Mouse (Mus musculus): Measurements from ENCODE around the gene 5730480H06Rik. TPM values are rescaled to one million over a fixed set of nuclear protein-coding genes. Genes with fewer than 3 reads are reported as not detected.
A peak's percentile ranks its signal among the peaks of the same experiment; 100 is the strongest.

Gene 5730480H06Rik
- total RNA-seq, 2 experiments from 2014 or later, result 7.4 to 8.0 TPM

GRCm38 (mm10) chr5:48412261-48412660, 84.5 kb downstream of the 5730480H06Rik start:
- DNase-seq, result no peak
- intact Hi-C loops (cut with DNase I), result no loop called here

- no peak for DNase-seq
- intact Hi-C loops (cut with DNase I), result no loop called here
Observed at GRCm38 (mm10) chr5:48419741-48420140, 92.0 kb downstream of the 5730480H06Rik start.

- intact Hi-C loops (cut with DNase I), result no loop called here
Observed at GRCm38 (mm10) chr5:48421957-48422356, 94.2 kb downstream of the 5730480H06Rik start.

GRCm38 (mm10) chr5:48430459-48430858, 102.7 kb downstream of the 5730480H06Rik start:
- intact Hi-C loops (cut with DNase I), result loop anchor here (5.0 kb wide), 1 partner anchor 307 kb away; no protein-coding TSS in a partner anchor
- DNase-seq, result peak; percentile 11 to 49

More at GRCm38 (mm10) chr5:48421957-48422356, 94.2 kb downstream of the 5730480H06Rik start:
- no peak for DNase-seq

GRCm38 (mm10) chr5:48448888-48449287, 121.1 kb downstream of the 5730480H06Rik start:
- DNase-seq, result no peak
- intact Hi-C loops (cut with DNase I), result no loop called here

GRCm38 (mm10) chr5:48460221-48460620, 132.5 kb downstream of the 5730480H06Rik start:
- intact Hi-C loops (cut with DNase I), result no loop called here

More at GRCm38 (mm10) chr5:48460221-48460620, 132.5 kb downstream of the 5730480H06Rik start:
- no peak for DNase-seq

All from heart, postnatal 14 days (tissue).